Mouse (Mus musculus): ENCODE measurements around the gene Dhx29. TPM values are rescaled to one million over a fixed set of nuclear protein-coding genes. Genes with fewer than 3 reads are reported as not detected.
A peak's percentile ranks its signal among the peaks of the same experiment; 100 is the strongest.

The Dhx29 gene
- polyA plus RNA-seq, 1 experiment from 2014 or later: 4.9 TPM

- Histone ChIP-seq H3K4me1 (ENCODE audit: control insufficient read depth, low read depth, low read length) (peaks cover 19% of the 10 kb centered on the region), H3K27ac (ENCODE audit: low read length) (peak overlapping the region; percentile 96), H3K27me3 (ENCODE audit: control insufficient read depth, insufficient read depth, low read depth, low read length) (no peaks in the 10 kb centered on the region), H3K9ac (ENCODE audit: low read depth, low read length) (peak overlapping the region; percentile 78), H3K36me3 (ENCODE audit: control insufficient read depth, insufficient read depth) (no peaks in the 10 kb centered on the region), H3K4me3 (ENCODE audit: low read depth, low read length) (peak overlapping the region; percentile 93), H3K9me3 (replicated peaks; ENCODE audit: control insufficient read depth, low read length) (no peaks in the 10 kb centered on the region), H3K4me2 (ENCODE audit: low read depth, low read length) (peak overlapping the region; percentile 85)
- WGBS (ENCODE audit: insufficient replicate concordance): under 1% methylated on average over 19 of the region's 19 CpGs
- ATAC-seq (ENCODE audit: low read depth): peak; percentile 30
These were observed 458 bp upstream of the Dhx29 start for GRCm38 (mm10) chr13:112926796-112927195.

GRCm38 (mm10) chr13:112928038-112928668 is 899 bp downstream of the Dhx29 start:
- no peak for ATAC-seq (ENCODE audit: low read depth)
- no peaks in the 10 kb centered on the region for H3K9me3 ChIP-seq (replicated peaks; ENCODE audit: control insufficient read depth, low read length)
- H3K4me1 ChIP-seq (ENCODE audit: control insufficient read depth, low read depth, low read length): peaks cover 19% of the 10 kb centered on the region
- WGBS (ENCODE audit: insufficient replicate concordance): 4% methylated on average over 8 of the region's 8 CpGs
- no peaks in the 10 kb centered on the region for H3K36me3 ChIP-seq (ENCODE audit: control insufficient read depth, insufficient read depth)
- peak overlapping the region; percentile 93 for H3K4me3 ChIP-seq (ENCODE audit: low read depth, low read length)
- H3K27me3 ChIP-seq (ENCODE audit: control insufficient read depth, insufficient read depth, low read depth, low read length): no peaks in the 10 kb centered on the region
- peak overlapping the region; percentile 96 for H3K27ac ChIP-seq (ENCODE audit: low read length)
- H3K9ac ChIP-seq (ENCODE audit: low read depth, low read length): peak overlapping the region; percentile 78
- H3K4me2 ChIP-seq (ENCODE audit: low read depth, low read length): peak overlapping the region; percentile 85

- Histone ChIP-seq H3K9ac (ENCODE audit: low read depth, low read length) (no peak overlapping the region), H3K27ac (ENCODE audit: low read length) (no peak overlapping the region), H3K4me3 (ENCODE audit: low read depth, low read length) (no peak overlapping the region), H3K36me3 (ENCODE audit: control insufficient read depth, insufficient read depth) (no peaks in the 10 kb centered on the region; the same call in 1 of the 2 replicates), H3K27me3 (ENCODE audit: control insufficient read depth, insufficient read depth, low read depth, low read length) (no peaks in the 10 kb centered on the region), H3K4me1 (ENCODE audit: control insufficient read depth, low read depth, low read length) (no peaks in the 10 kb centered on the region; the same call in 1 of the 2 replicates), H3K4me2 (ENCODE audit: low read depth, low read length) (no peak overlapping the region), H3K9me3 (replicated peaks; ENCODE audit: control insufficient read depth, low read length) (no peaks in the 10 kb centered on the region)
- WGBS (ENCODE audit: insufficient replicate concordance): 84% methylated on average over 8 of the region's 8 CpGs
- no peak for ATAC-seq (ENCODE audit: low read depth)
These were observed 10.9 kb downstream of the Dhx29 start for GRCm38 (mm10) chr13:112938130-112938529.

GRCm38 (mm10) chr13:112941879-112942330 is 14.7 kb downstream of the Dhx29 start:
- peak; percentile 62 for ATAC-seq (ENCODE audit: low read depth)
- 32% methylated on average over 15 of the region's 15 CpGs for WGBS (ENCODE audit: insufficient replicate concordance)
- Histone ChIP-seq H3K4me3 (ENCODE audit: low read depth, low read length) (0 out of 2 replicates have a peak overlapping the region, but pooled peaks have one; percentile 3), H3K27me3 (ENCODE audit: control insufficient read depth, insufficient read depth, low read depth, low read length) (no peaks in the 10 kb centered on the region), H3K9ac (ENCODE audit: low read depth, low read length) (no peak overlapping the region; the same call in 1 of the 2 replicates), H3K36me3 (ENCODE audit: control insufficient read depth, insufficient read depth) (no peaks in the 10 kb centered on the region; the same call in 1 of the 2 replicates), H3K4me2 (ENCODE audit: low read depth, low read length) (peak overlapping the region; percentile 33), H3K4me1 (ENCODE audit: control insufficient read depth, low read depth, low read length) (no peaks in the 10 kb centered on the region; the same call in 1 of the 2 replicates), H3K27ac (ENCODE audit: low read length) (no peak overlapping the region), H3K9me3 (replicated peaks; ENCODE audit: control insufficient read depth, low read length) (no peaks in the 10 kb centered on the region)

DNA sequence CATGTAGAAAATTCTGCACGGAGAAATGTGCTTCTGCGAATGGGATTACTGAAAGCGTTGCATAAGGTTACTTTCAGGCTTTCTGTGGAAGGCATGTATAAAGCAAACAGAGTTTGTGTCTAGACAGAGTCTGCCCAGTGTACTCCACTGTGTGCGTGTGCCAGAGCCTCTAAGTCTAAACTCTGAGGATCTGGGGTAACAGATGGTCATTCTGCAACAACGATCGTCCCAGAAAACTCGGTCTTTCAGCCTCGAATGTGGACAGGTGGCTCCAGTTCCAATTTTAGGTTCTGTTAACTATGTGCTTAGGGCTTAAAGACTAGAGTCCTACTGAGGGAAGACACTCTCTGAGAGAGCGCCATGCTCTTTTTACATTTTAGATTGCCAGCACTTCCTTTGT is 18.1 kb downstream of the Dhx29 start:
- Histone ChIP-seq H3K27ac (ENCODE audit: low read length) (no peak overlapping the region), H3K36me3 (ENCODE audit: control insufficient read depth, insufficient read depth) (peaks cover 7% of the 10 kb centered on the region), H3K27me3 (ENCODE audit: control insufficient read depth, insufficient read depth, low read depth, low read length) (no peaks in the 10 kb centered on the region), H3K4me1 (ENCODE audit: control insufficient read depth, low read depth, low read length) (no peaks in the 10 kb centered on the region; the same call in 1 of the 2 replicates), H3K4me2 (ENCODE audit: low read depth, low read length) (no peak overlapping the region), H3K4me3 (ENCODE audit: low read depth, low read length) (no peak overlapping the region), H3K9ac (ENCODE audit: low read depth, low read length) (no peak overlapping the region), H3K9me3 (replicated peaks; ENCODE audit: control insufficient read depth, low read length) (no peaks in the 10 kb centered on the region)
- 85% methylated on average over 9 of the region's 9 CpGs for WGBS (ENCODE audit: insufficient replicate concordance)
- no peak for ATAC-seq (ENCODE audit: low read depth)

GRCm38 (mm10) chr13:112945900-112946299 is 18.6 kb downstream of the Dhx29 start:
- no peak overlapping the region for H3K27ac ChIP-seq (ENCODE audit: low read length)
- no peaks in the 10 kb centered on the region; the same call in 1 of the 2 replicates for H3K4me1 ChIP-seq (ENCODE audit: control insufficient read depth, low read depth, low read length)
- H3K4me3 ChIP-seq (ENCODE audit: low read depth, low read length): no peak overlapping the region
- no peaks in the 10 kb centered on the region for H3K9me3 ChIP-seq (replicated peaks; ENCODE audit: control insufficient read depth, low read length)
- H3K27me3 ChIP-seq (ENCODE audit: control insufficient read depth, insufficient read depth, low read depth, low read length): no peaks in the 10 kb centered on the region
- ATAC-seq (ENCODE audit: low read depth): no peak
- H3K36me3 ChIP-seq (ENCODE audit: control insufficient read depth, insufficient read depth): peaks cover 7% of the 10 kb centered on the region; the same call in 1 of the 2 replicates
- no peak overlapping the region for H3K9ac ChIP-seq (ENCODE audit: low read depth, low read length)
- WGBS (ENCODE audit: insufficient replicate concordance): 63% methylated on average over 6 of the region's 6 CpGs
- H3K4me2 ChIP-seq (ENCODE audit: low read depth, low read length): no peak overlapping the region

GRCm38 (mm10) chr13:112954067-112954466 is 26.8 kb downstream of the Dhx29 start:
- H3K4me1 ChIP-seq (ENCODE audit: control insufficient read depth, low read depth, low read length): no peaks in the 10 kb centered on the region
- no peaks in the 10 kb centered on the region for H3K9me3 ChIP-seq (replicated peaks; ENCODE audit: control insufficient read depth, low read length)
- no peak overlapping the region for H3K4me3 ChIP-seq (ENCODE audit: low read depth, low read length)
- H3K4me2 ChIP-seq (ENCODE audit: low read depth, low read length): no peak overlapping the region
- peaks cover 7% of the 10 kb centered on the region; the same call in 1 of the 2 replicates for H3K36me3 ChIP-seq (ENCODE audit: control insufficient read depth, insufficient read depth)
- H3K27me3 ChIP-seq (ENCODE audit: control insufficient read depth, insufficient read depth, low read depth, low read length): no peaks in the 10 kb centered on the region
- WGBS (ENCODE audit: insufficient replicate concordance): 84% methylated on average over 8 of the region's 8 CpGs
- H3K9ac ChIP-seq (ENCODE audit: low read depth, low read length): no peak overlapping the region
- H3K27ac ChIP-seq (ENCODE audit: low read length): no peak overlapping the region
- no peak for ATAC-seq (ENCODE audit: low read depth)

DNA sequence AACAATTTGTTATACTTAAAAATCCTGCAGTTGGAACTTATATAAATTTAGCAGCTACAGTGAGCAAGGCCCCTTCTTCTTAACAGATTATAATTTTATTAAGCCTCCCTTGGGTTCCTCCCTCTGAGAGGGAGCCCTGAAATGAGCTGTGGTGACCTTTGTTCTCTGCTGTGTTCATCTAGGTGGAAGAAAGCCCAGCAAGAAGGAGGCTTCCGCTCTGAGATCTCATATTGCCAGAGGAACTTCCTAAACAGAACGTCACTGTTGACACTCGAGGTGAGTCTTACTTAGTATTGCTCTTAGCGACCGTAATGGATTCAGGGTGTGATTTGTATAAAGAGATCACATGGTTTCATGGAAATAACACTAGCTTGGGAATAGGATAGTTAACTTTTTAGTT is 35.8 kb downstream of the Dhx29 start:
- H3K27ac ChIP-seq (ENCODE audit: low read length): no peak overlapping the region
- ATAC-seq (ENCODE audit: low read depth): no peak
- 78% methylated on average over 5 of the region's 5 CpGs for WGBS (ENCODE audit: insufficient replicate concordance)
- H3K36me3 ChIP-seq (ENCODE audit: control insufficient read depth, insufficient read depth): no peaks in the 10 kb centered on the region; the same call in 1 of the 2 replicates
- H3K4me1 ChIP-seq (ENCODE audit: control insufficient read depth, low read depth, low read length): no peaks in the 10 kb centered on the region
- no peak overlapping the region for H3K4me3 ChIP-seq (ENCODE audit: low read depth, low read length)
- no peak overlapping the region for H3K9ac ChIP-seq (ENCODE audit: low read depth, low read length)
- no peaks in the 10 kb centered on the region for H3K27me3 ChIP-seq (ENCODE audit: control insufficient read depth, insufficient read depth, low read depth, low read length)
- no peaks in the 10 kb centered on the region for H3K9me3 ChIP-seq (replicated peaks; ENCODE audit: control insufficient read depth, low read length)
- no peak overlapping the region for H3K4me2 ChIP-seq (ENCODE audit: low read depth, low read length)

- Histone ChIP-seq H3K9ac (ENCODE audit: low read depth, low read length) (no peak overlapping the region), H3K9me3 (replicated peaks; ENCODE audit: control insufficient read depth, low read length) (no peaks in the 10 kb centered on the region), H3K27me3 (ENCODE audit: control insufficient read depth, insufficient read depth, low read depth, low read length) (no peaks in the 10 kb centered on the region), H3K4me3 (ENCODE audit: low read depth, low read length) (no peak overlapping the region), H3K36me3 (ENCODE audit: control insufficient read depth, insufficient read depth) (no peaks in the 10 kb centered on the region; the same call in 1 of the 2 replicates), H3K27ac (ENCODE audit: low read length) (no peak overlapping the region), H3K4me2 (ENCODE audit: low read depth, low read length) (no peak overlapping the region), H3K4me1 (ENCODE audit: control insufficient read depth, low read depth, low read length) (no peaks in the 10 kb centered on the region)
- 89% methylated on average over 12 of the region's 12 CpGs for WGBS (ENCODE audit: insufficient replicate concordance)
- no peak for ATAC-seq (ENCODE audit: low read depth)
These were observed 37.2 kb downstream of the Dhx29 start for GRCm38 (mm10) chr13:112964421-112964820.
